10 mouse cellular contexts compared by ENCODE assay signal in the genomic region with DNA sequence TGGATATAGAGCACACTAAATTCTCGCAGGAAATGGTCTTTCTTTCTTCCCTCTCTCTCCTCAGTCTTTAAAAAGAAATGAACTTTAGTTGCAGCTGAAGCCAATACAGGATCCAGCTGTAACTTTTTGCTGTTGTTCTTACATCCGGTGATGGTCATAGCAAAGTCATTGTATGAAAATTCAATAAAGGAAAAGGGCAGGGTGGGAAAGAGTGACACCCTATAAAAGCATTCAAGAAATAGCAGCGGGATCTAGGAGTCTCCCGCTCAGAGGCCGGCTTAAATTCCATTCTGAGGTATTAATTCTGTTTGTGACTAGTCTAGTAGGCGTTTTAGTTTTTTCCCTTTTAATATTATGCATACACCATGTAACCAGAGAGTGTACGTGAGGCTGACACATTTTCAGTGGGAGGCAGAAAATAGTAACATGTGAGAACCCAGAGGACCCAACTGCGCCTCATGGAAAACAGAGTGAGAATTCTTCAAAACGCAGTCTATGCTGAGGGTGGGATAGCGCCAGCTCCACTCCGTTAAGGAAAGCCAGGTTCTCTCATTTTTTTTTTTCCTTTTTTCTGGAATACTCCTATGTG. TPM values are rescaled to one million over a fixed set of nuclear protein-coding genes. Genes with fewer than 3 reads are reported as not detected.
DNase-seq lines count a peak whose midpoint lies in the region; ATAC-seq and TF ChIP-seq lines count a peak whose summit lies in the region.
"Had no signal": no experiment of that assay in that cellular context is flagged by ENCODE, and none has a peak within 500 bp of the region (broad histone marks: within the 10 kb centered on the region; RNA-seq: fewer than 3 reads in every experiment).

No protein-coding gene starts in this region.

- WGBS in forebrain, embryonic 15.5 days: 73% methylated on average over 11 of the region's 11 CpGs
- WGBS in forebrain, embryonic 12.5 days: 81% methylated on average over 11 of the region's 11 CpGs
- 27% methylated on average over 11 of the region's 11 CpGs for WGBS in kidney, embryonic 16.5 days
- WGBS in embryonic facial prominence, embryonic 11.5 days: 46% methylated on average over 11 of the region's 11 CpGs
- WGBS in liver, embryonic 14.5 days (ENCODE audit: insufficient replicate concordance): 76% methylated on average over 11 of the region's 11 CpGs

- no peaks in the 10 kb centered on the region for H3K27me3 ChIP-seq in forebrain, embryonic 15.5 days
- no peaks in the 10 kb centered on the region for H3K27me3 ChIP-seq in forebrain, embryonic 12.5 days
- H3K27me3 ChIP-seq in kidney, embryonic 16.5 days (ENCODE audit: insufficient read depth, low read length): no peaks in the 10 kb centered on the region
- H3K27me3 ChIP-seq in embryonic facial prominence, embryonic 11.5 days (ENCODE audit: control insufficient read depth, insufficient read depth, low read length): no peaks in the 10 kb centered on the region
- H3K27me3 ChIP-seq in liver, embryonic 14.5 days (ENCODE audit: control insufficient read depth, insufficient read depth, low read length): no peaks in the 10 kb centered on the region
- H3K27me3 ChIP-seq: megakaryocyte, embryonic 14.5 days had no signal

- no peak for ATAC-seq in forebrain, embryonic 15.5 days (replicated peaks)
- no peak for ATAC-seq in forebrain, embryonic 12.5 days (ENCODE audit: low FRiP score)
- ATAC-seq in kidney, embryonic 16.5 days (ENCODE audit: low FRiP score, low TSS enrichment): no peak
- no peak for ATAC-seq in embryonic facial prominence, embryonic 11.5 days (replicated peaks; ENCODE audit: insufficient number of reproducible peaks, low FRiP score, low TSS enrichment, low read depth)
- no peak for ATAC-seq in liver, embryonic 14.5 days (ENCODE audit: insufficient read depth)

- no peak overlapping the region for H3K4me3 ChIP-seq in forebrain, embryonic 15.5 days
- H3K4me3 ChIP-seq in forebrain, embryonic 12.5 days (replicated peaks): no peak overlapping the region
- H3K4me3 ChIP-seq in kidney, embryonic 16.5 days (ENCODE audit: low read length): no peak overlapping the region; the same call in 1 of the 2 replicates
- no peak overlapping the region for H3K4me3 ChIP-seq in embryonic facial prominence, embryonic 11.5 days (ENCODE audit: low read depth, low read length)
- no peak overlapping the region for H3K4me3 ChIP-seq in liver, embryonic 14.5 days (ENCODE audit: insufficient read depth in 1 of 2, low read depth in 2 of 2, low read length in 2 of 2)
- H3K4me3 ChIP-seq: megakaryocyte, embryonic 14.5 days had no signal

- H3K27ac ChIP-seq in forebrain, embryonic 15.5 days (replicated peaks): peak overlapping the region; percentile 10; the same call in 1 of the 2 replicates
- H3K27ac ChIP-seq in forebrain, embryonic 12.5 days: no peak overlapping the region
- peak overlapping the region; percentile 86 for H3K27ac ChIP-seq in kidney, embryonic 16.5 days (ENCODE audit: low read length)
- H3K27ac ChIP-seq in embryonic facial prominence, embryonic 11.5 days (replicated peaks; ENCODE audit: low read depth, low read length): peak overlapping the region; percentile 65; the same call in 1 of the 2 replicates
- peak overlapping the region; percentile 70 for H3K27ac ChIP-seq in liver, embryonic 14.5 days

- no peak for DNase-seq in kidney, postnatal 10 days
- peak; percentile 53 for DNase-seq in embryonic facial prominence, embryonic 11.5 days (ENCODE audit: low spot score)
- no peak for DNase-seq in liver, embryonic 14.5 days (ENCODE audit: low read depth in 3 of 3, low spot score in 3 of 3)
- DNase-seq in left cerebral cortex, adult 11 months (ENCODE audit: low spot score): no peak
- no peak for DNase-seq in lung, postnatal 25 days (ENCODE audit: low spot score)
- DNase-seq: gastrocnemius, postnatal 36 days had no signal

- H3K4me2 ChIP-seq in forebrain, embryonic 15.5 days (replicated peaks): no peak overlapping the region
- H3K4me2 ChIP-seq in forebrain, embryonic 12.5 days: no peak overlapping the region
- peak overlapping the region; percentile 29 for H3K4me2 ChIP-seq in kidney, embryonic 16.5 days (replicated peaks; ENCODE audit: low read depth, low read length)
- no peak overlapping the region for H3K4me2 ChIP-seq in embryonic facial prominence, embryonic 11.5 days (ENCODE audit: low read depth, low read length)
- H3K4me2 ChIP-seq in liver, embryonic 14.5 days (ENCODE audit: low read depth): peak overlapping the region; percentile 43

- peaks cover 16% of the 10 kb centered on the region for H3K4me1 ChIP-seq in forebrain, embryonic 15.5 days
- peaks cover 13% of the 10 kb centered on the region for H3K4me1 ChIP-seq in forebrain, embryonic 12.5 days
- H3K4me1 ChIP-seq in kidney, embryonic 16.5 days (ENCODE audit: insufficient read depth, low read length): peaks cover 80% of the 10 kb centered on the region
- H3K4me1 ChIP-seq in embryonic facial prominence, embryonic 11.5 days (ENCODE audit: control insufficient read depth, insufficient read depth, low read length): peaks cover 13% of the 10 kb centered on the region
- H3K4me1 ChIP-seq in liver, embryonic 14.5 days (replicated peaks; ENCODE audit: control insufficient read depth in 2 of 2, insufficient read depth in 2 of 2, low read length in 1 of 2): peaks cover 83% of the 10 kb centered on the region in 2 experiments

- TF ChIP-seq CTCF in liver, embryonic 14.5 days (IDR thresholded peaks at IDR 0.05; ENCODE audit: low read depth): no peak

- no peaks in the 10 kb centered on the region for H3K9me3 ChIP-seq in forebrain, embryonic 15.5 days
- H3K9me3 ChIP-seq in forebrain, embryonic 12.5 days: no peaks in the 10 kb centered on the region
- H3K9me3 ChIP-seq in kidney, embryonic 16.5 days (ENCODE audit: low read length): no peaks in the 10 kb centered on the region
- no peaks in the 10 kb centered on the region for H3K9me3 ChIP-seq in embryonic facial prominence, embryonic 11.5 days (replicated peaks; ENCODE audit: control insufficient read depth, low read length)
- no peaks in the 10 kb centered on the region for H3K9me3 ChIP-seq in liver, embryonic 14.5 days (ENCODE audit: control insufficient read depth, low read length)
- H3K9me3 ChIP-seq: megakaryocyte, embryonic 14.5 days had no signal

- no peaks in the 10 kb centered on the region for H3K36me3 ChIP-seq in forebrain, embryonic 15.5 days
- H3K36me3 ChIP-seq in forebrain, embryonic 12.5 days (replicated peaks): no peaks in the 10 kb centered on the region
- no peaks in the 10 kb centered on the region for H3K36me3 ChIP-seq in kidney, embryonic 16.5 days (ENCODE audit: insufficient read depth, low read length)
- no peaks in the 10 kb centered on the region for H3K36me3 ChIP-seq in embryonic facial prominence, embryonic 11.5 days (replicated peaks; ENCODE audit: control insufficient read depth, insufficient read depth, low read depth, low read length)
- H3K36me3 ChIP-seq in liver, embryonic 14.5 days (replicated peaks; ENCODE audit: control insufficient read depth, insufficient read depth, low read depth): no peaks in the 10 kb centered on the region

- TF ChIP-seq EP300 in liver, embryonic 14.5 days (IDR thresholded peaks at IDR 0.05; ENCODE audit: low read depth): no peak

- no peak overlapping the region for H3K9ac ChIP-seq in forebrain, embryonic 15.5 days (replicated peaks)
- H3K9ac ChIP-seq in forebrain, embryonic 12.5 days: no peak overlapping the region
- no peak overlapping the region; the same call in 1 of the 2 replicates for H3K9ac ChIP-seq in kidney, embryonic 16.5 days (replicated peaks; ENCODE audit: low read length)
- no peak overlapping the region for H3K9ac ChIP-seq in embryonic facial prominence, embryonic 11.5 days (replicated peaks; ENCODE audit: low read length)
- no peak overlapping the region; the same call in 1 of the 2 replicates for H3K9ac ChIP-seq in liver, embryonic 14.5 days (replicated peaks)

RNA-seq across cellular contexts. Expression of gene Cyth3, which starts 15.7 kb away (rescaled TPM):
- 38.4 and 42.6 TPM in 2 replicates for polyA plus RNA-seq in forebrain, embryonic 15.5 days (2015; fragmentation: Nextera tagmentation; extraction: Ambion mirVana)
- polyA plus RNA-seq in forebrain, embryonic 12.5 days (2016; fragmentation: Nextera tagmentation; extraction: Ambion mirVana): 25.7 and 27.8 TPM in 2 replicates
- 79.2 and 81.3 TPM in 2 replicates for polyA plus RNA-seq in kidney, embryonic 16.5 days (2015; fragmentation: Nextera tagmentation; extraction: Ambion mirVana)
- 38.5 and 41.8 TPM in 2 replicates for polyA plus RNA-seq in embryonic facial prominence, embryonic 11.5 days (2014; fragmentation: Nextera tagmentation; extraction: Ambion mirVana)
- 20.7 and 24.1 TPM in 2 replicates for polyA plus RNA-seq in liver, embryonic 14.5 days (2012; rRNA removed)
- polyA plus RNA-seq in liver, embryonic 14.5 days (2014; fragmentation: Nextera tagmentation; extraction: Ambion mirVana): 28.1 and 33.5 TPM in 2 replicates

Comparison
In these comparisons a context has a peak if more than half of its experiments do, and no peak if none do; other contexts are left out.
1. H3K4me2 ChIP-seq: peak in kidney, embryonic 16.5 days (single experiment) and liver, embryonic 14.5 days (single experiment); none in forebrain, embryonic 15.5 days (single experiment), forebrain, embryonic 12.5 days (single experiment) and embryonic facial prominence, embryonic 11.5 days (single experiment).